Comparison of ENCODE assay signal across 13 mouse cellular contexts in genomic region chr5:143574261-143575178, GRCm38 (mm10). TPM values are rescaled to one million over a fixed set of nuclear protein-coding genes. Genes with fewer than 3 reads are reported as not detected.
DNase-seq lines count a peak whose midpoint lies in the region; ATAC-seq and TF ChIP-seq lines count a peak whose summit lies in the region.
"Had no signal": no experiment of that assay in that cellular context is flagged by ENCODE, and none has a peak within 500 bp of the region (broad histone marks: within the 10 kb centered on the region; RNA-seq: fewer than 3 reads in every experiment).

No protein-coding gene starts in this region.

- peaks cover 20% of the 10 kb centered on the region for H3K4me1 ChIP-seq in kidney, embryonic 15.5 days
- H3K4me1 ChIP-seq in intestine, embryonic 15.5 days (replicated peaks): peaks cover 10% of the 10 kb centered on the region; the same call in 1 of the 2 replicates
- H3K4me1 ChIP-seq in lung, adult 2 months (ENCODE audit: control insufficient read depth, insufficient read depth, low read length): peaks cover 25% of the 10 kb centered on the region
- peaks cover 19% of the 10 kb centered on the region; the same call in 1 of the 2 replicates for H3K4me1 ChIP-seq in stomach, embryonic 16.5 days (ENCODE audit: control insufficient read depth, insufficient read depth, low read length)
- H3K4me1 ChIP-seq: forebrain, embryonic 13.5 days; hindbrain, embryonic 15.5 days had no signal

- no peak for TF ChIP-seq POLR2A in lung, adult 2 months (IDR thresholded peaks at IDR 0.05; ENCODE audit: borderline replicate concordance, extremely low read depth, low read depth, low read length)

- 0 out of 2 replicates have a peak, but pooled peaks have one; percentile 27 for ATAC-seq in kidney, embryonic 15.5 days (replicated peaks; ENCODE audit: low FRiP score)
- peak; percentile 74 for ATAC-seq in intestine, embryonic 15.5 days
- ATAC-seq in stomach, embryonic 16.5 days (ENCODE audit: insufficient read depth, low FRiP score): peak; percentile 80
- ATAC-seq: forebrain, embryonic 13.5 days had no signal

- DNase-seq in kidney, adult 11 months: no peak
- peak; percentile 49 for DNase-seq in lung, adult 2 months
- no peak for DNase-seq in spleen, postnatal 14 days (ENCODE audit: low spot score in 2 of 2)
- DNase-seq in right cerebral cortex, postnatal 14 days: no peak
- DNase-seq: cerebellum, adult 11-12 months; liver, embryonic 13.5 days; midbrain, embryonic 14.5 days; thymus, postnatal 25 days had no signal

- H3K27ac ChIP-seq in kidney, embryonic 15.5 days: no peak overlapping the region
- H3K27ac ChIP-seq in intestine, embryonic 15.5 days: peak overlapping the region; percentile 81
- peak overlapping the region; percentile 89 for H3K27ac ChIP-seq in stomach, embryonic 16.5 days (ENCODE audit: low read length)
- H3K27ac ChIP-seq: forebrain, embryonic 13.5 days; hindbrain, embryonic 15.5 days; liver, embryonic 13.5 days had no signal

- no peaks in the 10 kb centered on the region for H3K9me3 ChIP-seq in kidney, embryonic 15.5 days (replicated peaks)
- no peaks in the 10 kb centered on the region for H3K9me3 ChIP-seq in intestine, embryonic 15.5 days
- H3K9me3 ChIP-seq in stomach, embryonic 16.5 days (replicated peaks; ENCODE audit: control insufficient read depth, low read length): no peaks in the 10 kb centered on the region
- H3K9me3 ChIP-seq: forebrain, embryonic 13.5 days; hindbrain, embryonic 15.5 days; liver, embryonic 13.5 days had no signal

- H3K4me2 ChIP-seq in kidney, embryonic 15.5 days: no peak overlapping the region
- peak overlapping the region; percentile 28; the same call in 1 of the 2 replicates for H3K4me2 ChIP-seq in intestine, embryonic 15.5 days (replicated peaks)
- 0 out of 2 replicates have a peak overlapping the region, but pooled peaks have one; percentile 4 for H3K4me2 ChIP-seq in stomach, embryonic 16.5 days (ENCODE audit: low read depth, low read length)
- H3K4me2 ChIP-seq: forebrain, embryonic 13.5 days; hindbrain, embryonic 15.5 days; liver, embryonic 13.5 days had no signal

- TF ChIP-seq CTCF in lung, adult 2 months (IDR thresholded peaks at IDR 0.05; ENCODE audit: insufficient read depth, low read length): no peak

- WGBS in kidney, embryonic 15.5 days: 77% methylated on average over 19 of the region's 19 CpGs
- 45% methylated on average over 19 of the region's 19 CpGs for WGBS in intestine, embryonic 15.5 days
- 41% methylated on average over 19 of the region's 19 CpGs for WGBS in lung, adult 2 months
- 47% methylated on average over 19 of the region's 19 CpGs for WGBS in stomach, embryonic 16.5 days

- no peaks in the 10 kb centered on the region for H3K27me3 ChIP-seq in kidney, embryonic 15.5 days
- H3K27me3 ChIP-seq in intestine, embryonic 15.5 days (replicated peaks): no peaks in the 10 kb centered on the region
- no peaks in the 10 kb centered on the region for H3K27me3 ChIP-seq in stomach, embryonic 16.5 days (ENCODE audit: control insufficient read depth, insufficient read depth, low read length)
- H3K27me3 ChIP-seq: forebrain, embryonic 13.5 days; hindbrain, embryonic 15.5 days; liver, embryonic 13.5 days had no signal

- no peak overlapping the region for H3K9ac ChIP-seq in kidney, embryonic 15.5 days
- no peak overlapping the region for H3K9ac ChIP-seq in intestine, embryonic 15.5 days
- H3K9ac ChIP-seq in stomach, embryonic 16.5 days (ENCODE audit: low read length): no peak overlapping the region
- H3K9ac ChIP-seq: forebrain, embryonic 13.5 days; hindbrain, embryonic 15.5 days; liver, embryonic 13.5 days had no signal

- H3K36me3 ChIP-seq in kidney, embryonic 15.5 days: no peaks in the 10 kb centered on the region
- no peaks in the 10 kb centered on the region for H3K36me3 ChIP-seq in intestine, embryonic 15.5 days
- no peaks in the 10 kb centered on the region for H3K36me3 ChIP-seq in stomach, embryonic 16.5 days (ENCODE audit: control insufficient read depth, insufficient read depth, low read length)
- H3K36me3 ChIP-seq: hindbrain, embryonic 15.5 days; liver, embryonic 13.5 days had no signal

- no peak overlapping the region for H3K4me3 ChIP-seq in kidney, embryonic 15.5 days (replicated peaks)
- no peak overlapping the region for H3K4me3 ChIP-seq in intestine, embryonic 15.5 days (replicated peaks)
- H3K4me3 ChIP-seq in lung, adult 2 months (replicated peaks; ENCODE audit: extremely low read depth, low read depth, low read length): no peak overlapping the region
- no peak overlapping the region for H3K4me3 ChIP-seq in stomach, embryonic 16.5 days (replicated peaks; ENCODE audit: low read length)
- H3K4me3 ChIP-seq: forebrain, embryonic 13.5 days; hindbrain, embryonic 15.5 days; liver, embryonic 13.5 days had no signal

RNA-seq across cellular contexts. Expression of gene Rac1, which starts 46.7 kb away (rescaled TPM):
- 459 and 494 TPM in 2 replicates for polyA plus RNA-seq in kidney, embryonic 15.5 days (2015; fragmentation: Nextera tagmentation; extraction: Ambion mirVana)
- polyA plus RNA-seq in intestine, embryonic 15.5 days (2015; fragmentation: Nextera tagmentation; extraction: Ambion mirVana): 416 and 446 TPM in 2 replicates
- polyA plus RNA-seq in lung, adult 2 months (2012; rRNA removed): 228 and 400 TPM in 2 replicates
- 195 and 223 TPM in 2 replicates for polyA plus RNA-seq in stomach, embryonic 16.5 days (2015; fragmentation: Nextera tagmentation; extraction: Ambion mirVana)

RNA-seq across cellular contexts. Expression of gene Cyth3, which starts 47.7 kb away (rescaled TPM):
- 66.0 and 71.5 TPM in 2 replicates for polyA plus RNA-seq in kidney, embryonic 15.5 days (2015; fragmentation: Nextera tagmentation; extraction: Ambion mirVana)
- 43.7 and 44.3 TPM in 2 replicates for polyA plus RNA-seq in intestine, embryonic 15.5 days (2015; fragmentation: Nextera tagmentation; extraction: Ambion mirVana)
- 123 and 152 TPM in 2 replicates for polyA plus RNA-seq in lung, adult 2 months (2012; rRNA removed)
- polyA plus RNA-seq in stomach, embryonic 16.5 days (2015; fragmentation: Nextera tagmentation; extraction: Ambion mirVana): 61.8 and 74.0 TPM in 2 replicates

Comparison
In these comparisons a context has a peak if more than half of its experiments do, and no peak if none do; other contexts are left out.
1. ATAC-seq: peak in every context shown above with its lines; median percentile 80 in stomach, embryonic 16.5 days; 74 in intestine, embryonic 15.5 days; 27 in kidney, embryonic 15.5 days.